Mouse (Mus musculus): ENCODE data around the gene Rhbdl1. TPM values are rescaled to one million over a fixed set of nuclear protein-coding genes. Genes with fewer than 3 reads are reported as not detected.
A peak's percentile ranks its signal among the peaks of the same experiment; 100 is the strongest.

The Rhbdl1 gene
- total and polyA plus RNA-seq, 2 experiments: 0.74 to 5.5 TPM

- H3K27me3 ChIP-seq (ENCODE audit: control insufficient read depth, insufficient read depth, low read length): no peaks in the 10 kb centered on the region
- peaks cover 15% of the 10 kb centered on the region; the same call in 1 of the 2 replicates for H3K79me2 ChIP-seq (ENCODE audit: control insufficient read depth, insufficient read depth, low read length)
- TF ChIP-seq POLR2A (IDR thresholded peaks at IDR 0.05; ENCODE audit: extremely low read depth, insufficient read depth, low read length) (no peak), CTCF (IDR thresholded peaks at IDR 0.05; ENCODE audit: low read depth, low read length) (no peak)
- H3K4me1 ChIP-seq (ENCODE audit: control insufficient read depth, insufficient read depth, low read length): peaks cover 39% of the 10 kb centered on the region
- DNase-seq (ENCODE audit: extremely low read depth, low read depth, low spot score): no peak
- 0 out of 2 replicates have a peak, but pooled peaks cover 2% of the 10 kb centered on the region for H3K36me3 ChIP-seq (ENCODE audit: control insufficient read depth, insufficient read depth, low read length)
- no peak within 1 kb of the TSS for H3K27ac ChIP-seq (replicated peaks; ENCODE audit: insufficient read depth, low read depth, low read length)
- 95% methylated on average over 22 of the region's 22 CpGs for WGBS
- H3K4me3 ChIP-seq (ENCODE audit: insufficient read depth, low read depth, low read length): no peak within 1 kb of the TSS
- H3K9ac ChIP-seq (ENCODE audit: low read depth, low read length): no peak within 1 kb of the TSS
Measured at GRCm38 (mm10) chr17:25841117-25841880, 4.2 kb upstream of the Rhbdl1 start, which contains the start of gene Gm20683. Gene Gm20683 (minus strand): TSS chr17:25841763.

GRCm38 (mm10) chr17:25840519-25840918 is 3.4 kb upstream of the Rhbdl1 start:
- no peak for DNase-seq (ENCODE audit: extremely low read depth, low read depth, low spot score)
- WGBS: 93% methylated on average over 6 of the region's 6 CpGs
- TF ChIP-seq CTCF (IDR thresholded peaks at IDR 0.05; ENCODE audit: low read depth, low read length) (no peak), POLR2A (IDR thresholded peaks at IDR 0.05; ENCODE audit: extremely low read depth, insufficient read depth, low read length) (no peak)
- no peaks in the 10 kb centered on the region for H3K27me3 ChIP-seq (ENCODE audit: control insufficient read depth, insufficient read depth, low read length)
- H3K9ac ChIP-seq (ENCODE audit: low read depth, low read length): no peak overlapping the region
- peaks cover 47% of the 10 kb centered on the region for H3K4me1 ChIP-seq (ENCODE audit: control insufficient read depth, insufficient read depth, low read length)
- no peak overlapping the region for H3K27ac ChIP-seq (replicated peaks; ENCODE audit: insufficient read depth, low read depth, low read length)
- H3K36me3 ChIP-seq (ENCODE audit: control insufficient read depth, insufficient read depth, low read length): 0 out of 2 replicates have a peak, but pooled peaks cover 2% of the 10 kb centered on the region
- H3K4me3 ChIP-seq (ENCODE audit: insufficient read depth, low read depth, low read length): no peak overlapping the region
- H3K79me2 ChIP-seq (ENCODE audit: control insufficient read depth, insufficient read depth, low read length): peaks cover 16% of the 10 kb centered on the region

- H3K4me1 ChIP-seq (ENCODE audit: control insufficient read depth, insufficient read depth, low read length): peaks cover 55% of the 10 kb centered on the region
- peak; percentile 87 for DNase-seq (ENCODE audit: extremely low read depth, low read depth, low spot score)
- peak overlapping the region; percentile 73 for H3K27ac ChIP-seq (replicated peaks; ENCODE audit: insufficient read depth, low read depth, low read length)
- H3K79me2 ChIP-seq (ENCODE audit: control insufficient read depth, insufficient read depth, low read length): peaks cover 24% of the 10 kb centered on the region
- 47% methylated on average over 14 of the region's 14 CpGs for WGBS
- peak overlapping the region; percentile 17 for H3K9ac ChIP-seq (ENCODE audit: low read depth, low read length)
- no peak overlapping the region for H3K4me3 ChIP-seq (ENCODE audit: insufficient read depth, low read depth, low read length)
- TF ChIP-seq POLR2A (IDR thresholded peaks at IDR 0.05; ENCODE audit: extremely low read depth, insufficient read depth, low read length) (no peak), CTCF (IDR thresholded peaks at IDR 0.05; ENCODE audit: low read depth, low read length) (no peak)
- 0 out of 2 replicates have a peak, but pooled peaks cover 2% of the 10 kb centered on the region for H3K36me3 ChIP-seq (ENCODE audit: control insufficient read depth, insufficient read depth, low read length)
- no peaks in the 10 kb centered on the region for H3K27me3 ChIP-seq (ENCODE audit: control insufficient read depth, insufficient read depth, low read length)
Measured at GRCm38 (mm10) chr17:25839455-25840235, 2.5 kb upstream of the Rhbdl1 start.

GRCm38 (mm10) chr17:25838904-25839303 is 1.8 kb upstream of the Rhbdl1 start:
- 63% methylated on average over 4 of the region's 4 CpGs for WGBS
- peaks cover 23% of the 10 kb centered on the region for H3K79me2 ChIP-seq (ENCODE audit: control insufficient read depth, insufficient read depth, low read length)
- TF ChIP-seq POLR2A (IDR thresholded peaks at IDR 0.05; ENCODE audit: extremely low read depth, insufficient read depth, low read length) (no peak), CTCF (IDR thresholded peaks at IDR 0.05; ENCODE audit: low read depth, low read length) (no peak)
- peak; percentile 38 for DNase-seq (ENCODE audit: extremely low read depth, low read depth, low spot score)
- no peaks in the 10 kb centered on the region for H3K27me3 ChIP-seq (ENCODE audit: control insufficient read depth, insufficient read depth, low read length)
- H3K4me1 ChIP-seq (ENCODE audit: control insufficient read depth, insufficient read depth, low read length): peaks cover 59% of the 10 kb centered on the region
- H3K9ac ChIP-seq (ENCODE audit: low read depth, low read length): peak overlapping the region; percentile 17
- 0 out of 2 replicates have a peak, but pooled peaks cover 2% of the 10 kb centered on the region for H3K36me3 ChIP-seq (ENCODE audit: control insufficient read depth, insufficient read depth, low read length)
- no peak overlapping the region for H3K4me3 ChIP-seq (ENCODE audit: insufficient read depth, low read depth, low read length)
- H3K27ac ChIP-seq (replicated peaks; ENCODE audit: insufficient read depth, low read depth, low read length): peak overlapping the region; percentile 66

- Histone ChIP-seq H3K36me3 (ENCODE audit: control insufficient read depth, insufficient read depth, low read length) (0 out of 2 replicates have a peak, but pooled peaks cover 2% of the 10 kb centered on the region), H3K4me3 (ENCODE audit: insufficient read depth, low read depth, low read length) (no peak overlapping the region), H3K27ac (replicated peaks; ENCODE audit: insufficient read depth, low read depth, low read length) (0 out of 2 replicates have a peak overlapping the region, but pooled peaks have one; percentile 6), H3K9ac (ENCODE audit: low read depth, low read length) (no peak overlapping the region), H3K79me2 (ENCODE audit: control insufficient read depth, insufficient read depth, low read length) (peaks cover 12% of the 10 kb centered on the region), H3K4me1 (ENCODE audit: control insufficient read depth, insufficient read depth, low read length) (peaks cover 50% of the 10 kb centered on the region), H3K27me3 (ENCODE audit: control insufficient read depth, insufficient read depth, low read length) (no peaks in the 10 kb centered on the region)
- no peak for TF ChIP-seq CTCF (IDR thresholded peaks at IDR 0.05; ENCODE audit: low read depth, low read length)
- no peak for TF ChIP-seq POLR2A (IDR thresholded peaks at IDR 0.05; ENCODE audit: extremely low read depth, insufficient read depth, low read length)
- WGBS: 64% methylated on average over 3 of the region's 3 CpGs
- DNase-seq (ENCODE audit: extremely low read depth, low read depth, low spot score): no peak
Measured at GRCm38 (mm10) chr17:25837533-25837932, 438 bp upstream of the Rhbdl1 start.

Measured in liver, adult 2 months (tissue).